Mouse (Mus musculus): ENCODE results near the gene Ino80d.
"Not testable (repeated sequence)": the region's sequence is repeated elsewhere in the genome, so short reads cannot be mapped to it uniquely, and the experiment has no call there.

Gene Ino80d

DNA sequence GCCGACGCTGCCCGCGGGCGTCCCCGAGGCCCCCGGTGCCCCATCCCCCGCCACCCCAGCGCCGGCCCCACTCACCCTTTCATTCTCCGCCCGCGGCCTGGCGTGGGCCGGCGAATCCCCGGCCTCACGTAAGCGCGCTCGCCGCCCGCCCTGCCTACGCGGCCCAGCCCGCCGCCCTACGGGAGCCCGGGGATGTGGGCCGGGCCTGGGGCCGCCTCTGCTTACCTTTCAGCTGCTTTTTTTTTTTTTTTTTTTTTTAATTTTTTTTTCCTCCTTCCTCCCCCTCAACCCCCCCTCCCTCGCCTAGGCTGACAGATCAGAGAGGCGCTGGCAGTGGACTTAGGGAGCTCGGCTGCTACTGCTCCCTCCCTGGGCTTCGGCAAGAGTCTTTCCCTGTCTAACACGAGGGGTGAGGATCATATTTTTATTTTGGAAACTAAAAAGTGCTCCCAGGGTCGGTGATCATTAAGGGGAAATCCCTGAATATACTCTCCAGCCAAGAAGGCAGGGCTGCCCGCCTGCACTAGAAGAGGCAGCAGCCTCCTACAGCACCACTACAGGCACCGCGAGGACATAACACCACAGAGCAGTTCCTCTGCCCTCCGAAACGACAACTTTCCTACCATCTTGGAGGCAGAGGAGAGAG is at the start of gene Ino80d:
TSS of gene Ino80d (minus strand) at position 532 of the 646 bp plus-strand sequence.
- DNase-seq: peak; percentile 80

DNA sequence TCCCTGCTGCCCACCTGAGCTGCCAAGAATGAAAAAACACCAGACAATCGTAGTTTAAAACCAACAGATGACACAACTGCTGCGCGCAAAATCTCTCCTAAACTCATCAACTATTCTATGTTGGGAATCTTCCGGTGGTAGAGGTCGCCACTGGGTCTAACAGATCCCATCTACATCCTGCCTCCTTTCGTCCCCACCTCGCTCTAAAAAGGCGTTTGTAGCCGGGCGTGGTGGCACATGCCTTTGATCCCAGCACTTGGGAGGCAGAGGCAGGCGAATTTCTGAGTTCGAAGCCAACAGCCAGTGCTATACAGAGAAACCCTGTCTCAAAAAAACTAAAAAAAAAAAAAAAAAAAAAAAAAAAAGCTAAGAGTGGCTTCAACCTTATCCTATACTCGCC is 25.8 kb upstream of the Ino80d start:
- no peak for DNase-seq

DNA sequence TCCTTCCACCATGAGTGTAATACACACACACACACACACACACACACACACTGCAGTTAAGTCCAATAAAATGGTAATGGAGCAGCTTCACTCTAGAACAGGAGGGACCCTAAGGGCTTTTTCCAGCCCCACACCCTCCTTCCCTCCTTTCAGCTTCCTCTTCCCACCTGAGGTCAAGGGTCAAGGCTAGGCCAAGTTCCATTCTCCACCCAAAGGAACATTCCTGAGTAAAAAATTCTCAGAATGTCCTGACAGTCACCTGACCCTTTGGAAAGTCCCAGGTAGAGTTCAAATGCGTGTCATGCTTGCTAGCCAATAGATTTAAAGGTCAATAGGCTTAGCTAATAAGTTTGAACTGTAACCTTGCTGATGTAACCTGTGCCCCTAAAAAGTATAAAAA is 24.1 kb upstream of the Ino80d start:
- DNase-seq: not testable (repeated sequence)

DNA sequence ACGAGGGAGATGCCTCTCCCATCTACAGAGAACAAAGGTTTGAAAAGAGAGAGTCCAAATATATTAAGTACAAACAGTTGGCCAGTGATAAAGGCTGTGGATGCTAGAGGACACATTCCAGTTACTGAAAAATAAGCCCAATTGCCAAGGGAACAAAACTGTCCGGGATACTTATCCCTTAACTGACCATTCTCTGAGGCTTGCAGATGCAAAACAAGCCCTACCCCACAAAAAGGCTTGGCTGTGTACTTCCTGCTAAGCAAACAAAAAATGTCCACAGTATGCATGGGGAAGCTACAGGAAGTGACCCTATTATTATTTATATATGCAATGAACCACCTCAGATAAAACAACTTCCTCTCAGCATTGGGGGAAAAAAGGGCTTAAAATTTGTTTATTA is 23.5 kb upstream of the Ino80d start:
- DNase-seq: no peak

DNA sequence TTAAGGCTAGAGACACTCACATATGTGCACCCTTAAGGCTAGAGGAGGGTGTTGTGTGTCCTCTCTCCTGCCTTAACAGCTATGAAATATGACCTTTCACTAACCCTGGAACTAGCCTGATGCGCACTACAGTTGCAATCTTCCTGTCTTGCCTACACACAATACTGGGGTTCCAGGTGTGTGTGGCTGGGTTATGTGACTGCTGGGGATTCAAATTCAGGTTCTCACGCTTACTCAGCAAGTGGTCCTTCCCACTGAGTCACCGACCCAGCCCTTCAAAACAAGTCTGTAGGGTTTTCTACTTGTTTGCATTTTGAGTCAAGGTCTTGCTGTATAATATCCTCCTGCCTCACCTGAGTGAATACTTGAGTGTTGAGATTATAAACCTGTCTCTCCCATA is 20.1 kb upstream of the Ino80d start:
- DNase-seq: no peak

DNA sequence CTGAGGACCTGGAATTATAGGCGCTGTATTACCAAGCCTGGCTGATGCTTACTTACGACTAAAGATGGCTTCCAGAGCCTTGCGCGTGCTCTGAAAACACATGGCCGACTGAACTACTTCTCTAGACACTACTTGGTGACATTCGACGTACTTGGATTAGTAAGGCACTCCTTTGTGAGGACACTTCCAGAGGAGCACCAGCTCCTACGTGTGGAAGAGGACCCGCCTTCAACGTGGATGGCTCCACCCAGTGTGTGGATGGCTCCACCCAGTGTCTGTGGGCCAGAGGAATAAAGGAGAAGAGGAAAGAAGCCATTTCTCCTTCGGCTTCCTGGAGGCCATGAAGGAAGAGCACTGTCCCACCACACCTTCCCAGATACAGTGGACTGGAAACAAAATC is 17.3 kb upstream of the Ino80d start:
- DNase-seq: no peak

DNA sequence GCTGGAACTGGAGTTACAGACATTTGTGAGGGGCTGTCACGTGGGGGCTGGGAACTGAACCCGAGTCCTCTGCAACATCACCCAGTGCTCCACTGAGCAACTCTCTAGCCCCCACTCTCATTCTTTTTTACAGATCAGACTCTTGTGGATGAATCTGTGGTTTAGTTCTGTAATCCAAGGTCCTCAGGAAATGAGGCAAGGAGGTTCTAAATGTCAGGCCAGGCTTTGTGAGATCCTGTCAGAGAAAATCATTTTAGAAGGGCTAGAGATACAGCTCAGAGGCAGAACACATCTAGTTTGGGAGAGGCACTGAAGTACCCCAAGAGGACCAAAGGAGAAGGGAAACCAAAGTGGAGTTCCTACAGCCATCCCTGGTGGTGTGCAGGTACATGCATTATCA is 16.4 kb upstream of the Ino80d start:
- no peak for DNase-seq

DNA sequence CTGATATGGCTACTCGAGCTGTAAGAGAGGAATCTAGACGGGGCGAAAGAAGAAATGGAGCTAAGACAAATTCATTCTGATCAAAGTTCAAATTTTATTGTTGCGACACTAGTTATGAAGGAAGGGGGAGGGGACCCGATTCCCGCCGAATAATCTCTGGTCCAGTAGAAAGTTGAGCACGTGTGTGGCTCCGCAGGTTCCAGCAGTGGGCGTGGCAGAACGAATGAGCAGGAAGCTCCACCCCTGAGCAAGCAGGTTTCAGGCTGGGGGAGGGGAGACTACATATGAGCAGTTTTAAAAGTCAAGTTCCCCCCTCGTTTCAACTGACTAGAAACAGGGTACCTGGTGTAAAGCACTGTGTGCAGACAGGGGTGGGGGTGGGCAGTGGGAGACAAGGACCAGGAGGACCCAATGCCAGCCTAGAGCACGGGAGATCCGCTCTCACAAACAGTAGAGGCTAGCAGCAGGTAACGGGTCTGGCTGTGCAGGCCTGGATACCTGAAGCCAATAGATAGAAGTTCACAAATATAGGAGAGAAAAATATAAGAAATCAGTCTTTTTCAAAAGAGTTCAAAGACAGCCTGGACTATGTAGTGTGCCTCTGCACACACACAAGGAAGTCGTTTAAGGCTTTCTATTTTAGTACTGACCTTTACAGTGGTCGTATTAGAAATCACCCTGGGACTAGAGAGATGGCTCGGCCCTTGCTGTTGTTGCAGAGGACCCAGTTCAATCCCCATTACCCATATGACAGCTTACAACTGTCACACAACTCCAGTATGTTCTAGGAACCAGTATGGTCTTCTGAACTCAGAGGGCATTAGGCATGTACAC is 15.6 kb upstream of the Ino80d start:
- DNase-seq: no peak

DNA sequence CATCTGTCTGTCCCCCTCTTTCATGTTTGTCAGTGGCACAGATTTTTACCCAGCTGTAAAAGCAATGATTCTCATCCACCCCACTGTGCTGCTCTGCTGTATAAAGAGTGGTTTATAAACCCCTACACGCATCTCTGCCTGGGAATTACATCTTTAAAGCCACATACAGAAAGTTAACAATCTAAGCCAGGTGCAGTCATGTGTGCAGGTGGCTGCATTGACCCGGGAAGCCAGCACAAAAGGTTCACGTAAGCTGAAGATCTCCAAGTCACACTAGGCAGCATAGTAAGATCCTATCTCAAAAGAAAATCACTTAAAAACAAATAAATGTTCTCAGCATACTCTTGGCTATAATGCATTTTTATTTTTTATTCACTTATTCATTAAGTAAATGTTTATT is 14.8 kb upstream of the Ino80d start:
- DNase-seq: no peak

DNA sequence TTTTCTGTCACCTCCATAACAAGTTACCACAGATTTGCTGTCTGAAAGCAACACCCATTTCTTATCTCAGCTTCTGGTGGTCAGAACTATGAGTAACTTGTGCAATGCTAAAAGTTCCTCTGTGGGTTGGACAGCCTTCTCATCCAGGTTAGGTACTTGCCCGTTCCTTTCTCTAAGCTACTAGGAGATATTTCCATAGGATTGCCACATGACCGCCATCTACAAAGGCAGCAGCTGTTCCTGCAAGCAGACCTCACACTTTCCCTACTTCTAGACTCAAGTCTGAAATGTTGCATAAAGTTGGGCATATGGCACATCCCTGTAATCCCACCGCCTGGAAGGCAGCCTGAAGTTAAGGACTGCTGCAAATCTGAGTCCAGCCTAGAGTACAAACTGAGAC is 11.7 kb upstream of the Ino80d start:
- no peak for DNase-seq

DNA sequence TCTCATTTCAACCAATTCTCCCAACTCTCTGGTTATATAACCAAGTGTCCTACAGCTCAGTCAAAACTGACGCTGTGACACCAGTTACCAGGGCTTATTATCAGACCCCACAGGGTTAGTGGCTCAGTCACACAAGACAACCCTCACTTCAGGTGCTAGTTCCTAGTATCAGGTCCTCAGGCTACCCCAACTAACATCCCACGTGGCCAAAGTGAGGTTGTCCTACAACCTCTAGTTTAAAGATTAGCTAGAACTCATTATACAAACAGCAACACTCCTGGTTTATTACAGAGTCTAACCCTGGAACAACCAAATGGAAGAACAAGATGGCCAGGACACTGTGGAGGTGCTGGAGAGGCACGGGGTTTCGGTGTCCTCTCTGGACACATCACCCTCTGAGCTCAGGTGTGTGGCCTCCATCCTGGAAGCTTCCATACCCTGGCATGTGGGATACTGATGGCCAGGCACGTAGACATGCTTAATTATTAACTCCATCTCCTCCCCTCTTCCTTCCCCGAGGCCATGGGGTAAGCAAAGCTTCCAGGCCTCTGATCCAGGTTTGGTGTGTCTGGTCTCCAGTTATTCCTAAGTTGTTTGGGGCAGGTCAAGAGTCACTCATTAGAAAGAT is 9.5 kb upstream of the Ino80d start:
- DNase-seq: no peak

DNA sequence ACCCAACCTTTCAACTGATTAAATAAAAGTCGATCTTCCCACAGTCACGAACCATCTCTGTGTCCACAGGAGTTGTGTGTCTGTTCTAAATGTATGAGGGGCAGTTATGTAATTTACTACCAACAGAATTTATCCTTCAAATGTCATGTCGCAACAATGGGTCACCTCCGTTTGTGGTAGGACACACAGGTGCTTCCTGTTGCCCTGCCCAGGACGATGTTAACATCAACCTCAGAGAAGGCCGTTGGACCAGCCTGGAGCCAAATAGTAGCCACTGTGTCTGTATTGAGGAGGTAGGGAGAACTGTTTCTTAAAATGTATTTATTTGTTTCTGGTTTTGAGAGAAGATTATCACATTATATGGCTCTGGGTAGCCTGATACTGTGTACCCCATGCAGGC is 7.5 kb upstream of the Ino80d start:
- DNase-seq: no peak

DNA sequence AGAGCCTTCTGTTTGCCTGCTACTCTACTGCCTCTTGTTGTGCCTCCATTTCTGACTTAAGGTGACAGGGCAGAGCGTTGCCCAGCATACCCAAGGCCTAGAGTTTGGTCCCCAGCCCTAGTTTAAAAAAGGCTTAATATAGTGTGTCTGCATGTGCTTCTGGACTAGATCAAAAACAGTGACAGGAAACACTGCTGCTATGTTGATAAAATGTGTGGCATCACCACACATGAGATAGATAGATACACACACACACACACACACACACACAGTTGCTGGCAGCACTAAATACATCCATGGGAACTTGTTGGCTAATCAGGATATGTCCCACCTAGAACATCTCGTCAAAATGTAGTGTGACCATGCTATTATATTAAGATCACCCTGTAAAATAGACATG is 5.9 kb upstream of the Ino80d start:
- DNase-seq: no peak

DNA sequence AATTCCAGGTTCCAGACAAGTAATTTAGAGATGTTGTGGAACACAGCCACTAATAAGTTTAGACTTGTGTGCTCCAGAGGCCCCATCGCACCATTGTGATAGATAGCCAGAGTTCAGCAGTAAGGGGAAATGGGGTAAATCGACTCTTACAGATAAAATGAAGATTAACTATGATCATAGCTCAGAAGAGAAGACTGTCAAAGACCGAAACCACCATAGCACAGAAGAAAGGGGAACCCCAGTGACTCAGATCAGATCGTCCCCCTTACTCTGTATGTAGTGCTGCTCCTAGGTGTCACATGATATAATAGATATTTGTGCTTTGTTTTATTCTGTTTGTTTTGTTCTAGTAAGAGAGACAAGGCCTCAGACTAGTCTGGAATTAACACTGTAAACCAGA is 5.2 kb upstream of the Ino80d start:
- no peak for DNase-seq

DNA sequence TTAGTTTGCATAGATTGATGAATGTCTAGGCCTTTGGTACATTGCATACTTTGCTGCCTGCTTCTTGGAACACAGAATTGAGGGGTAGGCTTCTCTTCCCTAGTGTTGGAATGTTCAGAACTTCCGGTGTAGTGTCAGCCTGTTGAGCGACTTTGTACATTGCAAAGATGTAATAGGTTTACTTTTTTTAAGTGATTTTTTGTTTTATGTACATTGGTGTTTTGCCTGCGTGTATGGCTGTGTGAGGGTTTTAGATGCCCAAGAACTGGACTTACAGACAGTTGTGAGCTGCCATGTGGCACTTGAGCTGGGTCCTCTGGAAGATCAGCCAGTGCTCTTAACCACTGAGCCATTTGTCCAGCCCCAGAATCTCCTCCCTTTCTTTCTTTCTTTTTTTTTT is 1.1 kb upstream of the Ino80d start:
- DNase-seq: no peak

DNA sequence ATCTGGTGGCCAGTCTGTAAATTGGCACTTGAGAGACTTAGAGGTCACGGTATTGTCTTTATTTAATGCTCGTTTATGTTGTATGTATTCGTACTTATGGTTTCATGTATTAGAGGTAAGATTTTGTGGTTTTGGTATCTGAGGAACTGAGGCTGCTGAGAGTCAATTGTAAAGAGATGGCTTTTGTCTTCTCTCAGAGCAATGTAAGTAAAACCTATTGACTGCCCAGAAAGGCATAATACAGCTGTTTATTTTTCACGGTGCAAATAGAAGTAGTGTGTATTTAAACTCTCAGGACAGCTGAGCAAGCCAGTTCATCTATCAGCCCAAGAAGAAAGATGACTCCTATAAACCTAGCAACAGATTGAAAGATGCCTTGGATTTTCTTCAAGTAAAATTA is 629 bp upstream of the Ino80d start:
- no peak for DNase-seq

DNA sequence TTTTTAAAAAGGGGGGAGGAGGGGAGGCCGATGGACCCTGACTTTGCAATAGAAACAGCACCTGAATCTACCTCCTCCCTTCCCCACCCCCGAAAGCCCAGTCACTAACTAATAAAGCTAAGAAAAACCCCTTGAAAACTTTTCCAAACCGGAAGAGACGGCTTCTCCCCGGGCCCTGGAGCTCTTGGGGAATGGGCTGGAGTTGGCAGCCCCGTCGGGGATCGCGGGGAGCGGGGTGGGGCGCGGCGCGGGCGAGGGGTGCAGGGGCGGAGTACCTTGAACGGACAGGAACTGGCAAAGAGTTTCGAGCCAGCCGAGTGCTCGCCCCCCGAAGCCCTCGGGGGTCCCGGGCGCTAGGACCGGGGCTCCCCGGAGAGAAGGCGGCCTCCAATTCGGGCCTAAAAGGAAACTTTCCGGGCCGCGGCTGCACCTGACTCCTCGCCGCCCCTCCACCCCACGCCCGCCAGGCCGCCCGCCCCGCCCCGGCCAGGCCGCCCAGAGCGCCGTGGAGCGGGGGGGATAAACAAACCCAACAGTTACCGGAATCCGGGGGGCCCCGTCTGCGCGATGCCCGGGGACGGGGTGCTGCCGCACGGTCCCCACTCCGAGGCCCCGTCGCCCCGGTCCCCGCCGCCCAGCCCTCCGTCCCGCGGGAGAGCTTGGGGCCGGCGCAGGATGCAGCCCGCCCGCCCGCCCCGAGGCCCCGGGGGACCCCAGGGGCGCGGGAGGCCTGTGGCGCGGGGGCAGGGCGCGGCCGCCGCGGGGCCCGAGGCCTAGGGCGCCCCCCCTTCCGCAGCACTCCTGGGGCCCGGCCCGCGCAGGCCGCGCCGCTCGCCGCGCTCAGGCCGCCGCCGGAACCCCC is 962 bp downstream of the Ino80d start:
- peak; percentile 30 for DNase-seq

DNA sequence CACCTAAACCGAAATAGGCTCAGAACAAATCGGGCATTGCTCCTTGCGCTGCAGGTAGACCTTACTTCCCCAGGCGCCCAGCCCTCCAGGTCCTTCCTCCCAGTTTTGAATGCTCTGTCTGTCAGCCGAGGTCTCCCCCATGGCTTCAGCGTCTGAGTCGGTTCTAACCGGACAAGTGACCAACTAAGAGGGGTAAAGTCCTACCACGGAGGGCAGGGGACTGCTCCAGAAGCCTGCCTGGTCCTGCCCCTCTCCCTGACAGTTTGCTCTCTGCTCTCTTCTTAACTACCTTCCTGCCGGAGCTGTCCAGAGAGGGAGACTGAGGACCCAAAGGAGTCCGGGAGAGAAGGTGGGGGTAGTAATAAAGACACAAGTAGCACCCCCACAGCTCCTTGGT is 1.6 kb downstream of the Ino80d start:
- DNase-seq: peak; percentile 10

DNA sequence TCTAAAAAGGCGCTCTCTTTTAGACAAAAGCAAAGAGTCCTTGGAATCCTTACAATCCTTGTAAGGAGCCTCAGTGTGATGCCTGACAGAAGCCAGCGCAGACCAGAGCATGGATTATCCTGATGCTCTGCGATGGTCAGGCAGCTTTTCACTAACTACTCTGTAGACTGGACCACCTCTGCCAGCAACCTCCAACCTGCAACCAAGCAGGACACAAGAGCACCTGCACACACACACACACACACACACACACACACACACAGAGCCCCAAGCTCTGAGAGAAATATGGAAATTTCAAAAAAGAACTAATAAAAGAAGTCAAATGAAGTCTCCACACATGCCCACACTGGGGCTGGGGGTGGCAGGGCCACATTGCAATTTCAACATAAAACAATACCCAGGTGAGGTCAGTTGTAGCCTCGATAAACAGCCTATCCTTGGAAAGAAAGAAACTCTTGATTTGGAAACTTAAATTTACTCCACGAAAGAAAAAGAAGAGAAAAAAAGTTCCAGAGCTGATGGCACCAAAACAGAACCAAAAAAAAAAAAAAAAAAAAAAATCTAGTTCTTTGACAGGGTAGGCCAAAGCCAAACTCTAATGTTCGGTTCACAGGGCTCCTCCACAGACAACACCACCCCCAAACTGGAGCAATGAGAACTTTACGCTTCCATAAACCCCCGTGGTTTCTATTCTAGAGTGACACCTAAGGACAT is 2.2 kb downstream of the Ino80d start:
- DNase-seq: no peak

DNA sequence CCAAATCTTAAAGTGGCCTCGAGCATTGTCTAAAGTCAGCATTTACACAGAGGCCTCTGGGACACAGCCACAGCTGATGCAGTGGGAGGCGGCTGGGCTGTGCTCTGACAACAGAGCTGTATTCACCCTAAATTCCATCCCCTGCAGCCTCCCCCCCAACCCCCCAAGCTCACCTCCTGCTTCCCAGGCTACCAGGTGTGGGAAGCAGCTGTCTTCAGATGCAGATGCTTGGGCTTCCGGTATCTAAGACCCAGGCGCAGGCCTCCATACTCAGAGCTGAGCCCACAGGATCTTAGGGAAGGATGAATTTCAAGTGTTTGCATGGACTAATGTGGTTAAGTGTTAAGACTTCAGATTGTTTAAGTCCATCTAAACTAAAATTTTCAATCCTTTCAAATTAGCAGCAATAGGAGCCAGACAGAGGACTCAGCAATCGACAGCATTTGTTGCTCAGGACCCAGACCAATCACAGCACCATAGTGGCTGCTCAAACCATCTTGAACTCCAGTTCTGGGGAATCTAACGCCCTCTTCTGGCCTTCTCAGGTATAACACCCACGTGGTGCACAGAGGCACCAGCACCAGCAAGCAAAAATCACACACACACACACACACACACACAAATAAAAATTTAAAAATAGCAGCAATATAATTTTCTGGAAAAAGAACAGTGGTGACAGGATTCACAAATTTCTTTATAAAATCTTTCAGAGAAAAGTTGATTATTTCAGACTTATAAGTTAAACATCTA is 3.8 kb downstream of the Ino80d start:
- DNase-seq: peak; percentile 14

DNA sequence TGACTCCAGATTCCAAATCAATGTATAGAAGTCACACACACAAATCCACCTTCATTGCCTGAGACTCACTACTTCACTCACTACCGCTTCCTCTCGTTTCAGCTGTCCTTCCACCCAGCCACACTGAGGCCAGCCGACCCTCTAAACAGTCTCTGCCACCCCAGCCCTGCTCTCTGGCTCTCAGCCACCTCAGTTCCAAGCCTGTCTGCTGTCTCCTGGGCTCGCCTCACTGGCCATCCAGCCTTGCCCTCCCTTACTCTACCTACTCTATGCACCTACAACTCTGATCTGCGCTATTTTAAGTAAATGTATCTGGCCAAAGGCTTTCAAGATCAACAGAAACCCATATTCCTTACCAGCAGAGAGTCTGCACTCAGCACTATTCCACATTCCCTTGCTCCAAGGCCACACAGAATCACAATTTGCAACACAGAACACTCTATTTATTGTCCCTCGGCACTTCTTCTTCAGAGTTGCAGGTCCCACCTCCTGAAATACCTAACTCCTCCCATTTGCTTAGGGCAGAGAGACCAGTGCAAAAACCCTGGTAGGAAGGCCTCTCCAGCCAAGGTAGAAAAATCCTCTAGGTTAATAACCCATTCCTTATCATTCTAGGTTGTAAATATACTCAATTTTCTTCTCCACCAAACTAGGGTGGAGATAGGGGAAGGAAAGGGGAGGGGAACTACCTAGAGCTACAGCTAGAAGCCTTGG is 6.7 kb downstream of the Ino80d start:
- DNase-seq: no peak
